Mouse (Mus musculus): ENCODE measurements at regions not wholly inside any gene's neighbourhood (a gene's known extent, or its start where the extent isn't known, plus 50 kb on each side); places are given as distances from the start of the nearest gene placed in this dataset.

DNA sequence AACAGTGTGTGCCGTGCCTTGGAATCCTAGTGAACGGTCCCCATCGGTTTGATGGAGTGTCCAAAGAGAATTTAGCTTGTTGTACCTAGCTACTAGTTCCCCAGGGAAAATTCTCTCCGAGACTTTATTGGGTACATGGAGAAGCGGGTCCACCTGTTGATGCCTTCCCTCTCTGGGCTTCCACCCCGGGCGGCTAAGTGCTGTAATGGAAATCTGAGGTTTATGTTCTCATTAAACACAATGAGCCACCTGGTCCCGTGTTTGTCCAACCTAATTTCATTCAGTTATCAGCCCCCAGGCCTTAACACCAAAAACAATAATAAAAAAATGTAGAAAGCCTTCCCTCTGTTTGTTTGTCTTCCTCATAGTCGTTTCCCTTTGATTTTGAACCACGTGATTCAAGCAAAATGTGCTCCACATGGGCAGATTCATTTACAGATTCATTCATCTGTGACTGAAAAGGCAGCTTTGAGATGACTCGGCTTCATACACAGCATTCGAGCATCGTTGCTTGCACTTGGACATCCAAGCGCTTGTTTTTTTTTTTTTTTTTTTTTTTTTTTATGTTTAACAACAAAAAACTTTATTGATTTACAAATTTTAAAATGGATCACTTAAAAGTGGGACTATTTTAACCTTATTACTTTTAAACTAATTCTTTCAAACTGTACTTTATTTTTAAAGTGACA lies 84.5 kb upstream of the Smim23 start:
- no peak for DNase-seq (ENCODE audit: low spot score in 2 of 2)

DNA sequence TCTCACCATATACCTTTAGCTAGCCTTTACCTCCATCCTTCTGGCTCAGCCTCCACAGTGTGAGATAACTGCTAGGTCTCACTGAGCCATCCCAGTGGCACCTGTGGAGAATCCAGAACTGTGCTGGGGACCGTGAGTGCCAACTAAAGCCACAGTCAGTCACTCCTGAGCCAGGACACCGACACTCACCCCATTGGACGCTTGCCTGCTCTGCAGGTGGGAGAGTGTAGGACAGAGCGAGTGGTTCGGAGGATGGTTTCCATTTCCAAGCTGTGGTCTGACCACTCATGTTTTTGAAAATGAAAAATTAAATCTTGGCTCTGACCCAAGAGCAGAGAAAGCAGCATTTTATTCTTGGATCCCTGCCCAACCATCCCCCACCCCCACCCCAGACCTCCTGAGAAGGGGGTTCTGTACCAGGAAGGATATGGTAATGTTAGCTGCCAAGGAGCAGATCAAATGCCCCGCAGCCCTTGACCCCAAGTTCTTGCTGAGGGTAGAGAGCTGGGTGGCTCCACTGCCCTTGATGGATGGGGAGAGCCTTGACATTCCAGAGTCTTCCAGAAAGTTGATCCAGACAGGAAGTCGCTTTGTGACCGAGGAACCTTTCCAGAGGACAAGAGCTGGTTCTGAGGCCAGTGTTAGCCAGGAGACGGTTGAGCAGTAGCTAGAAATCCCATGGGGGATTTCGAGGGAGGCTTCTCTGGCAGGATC lies 83.3 kb upstream of the Smim23 start:
- no peak for DNase-seq (ENCODE audit: low spot score in 2 of 2)

DNA sequence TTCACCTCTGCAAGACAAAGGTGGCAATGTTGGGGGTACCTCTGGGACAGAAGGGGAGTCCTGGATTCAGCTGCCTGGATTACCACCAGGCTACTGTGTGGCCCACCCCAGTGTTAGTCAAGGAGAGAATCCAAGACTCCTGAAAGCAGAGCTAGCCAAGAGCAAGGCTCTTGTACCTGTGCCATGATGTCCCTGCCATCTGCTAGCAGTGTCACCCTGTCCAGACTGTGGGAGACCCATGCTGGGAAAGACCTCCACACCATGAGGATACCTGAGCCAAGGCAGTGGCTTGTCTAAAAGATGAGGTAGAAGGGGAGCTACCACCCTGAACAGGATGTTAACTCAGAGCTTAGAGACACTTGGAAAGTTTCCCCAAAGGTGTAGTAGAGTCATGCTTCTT lies 79.6 kb upstream of the Smim23 start:
- no peak for DNase-seq (ENCODE audit: low spot score in 2 of 2)

DNA sequence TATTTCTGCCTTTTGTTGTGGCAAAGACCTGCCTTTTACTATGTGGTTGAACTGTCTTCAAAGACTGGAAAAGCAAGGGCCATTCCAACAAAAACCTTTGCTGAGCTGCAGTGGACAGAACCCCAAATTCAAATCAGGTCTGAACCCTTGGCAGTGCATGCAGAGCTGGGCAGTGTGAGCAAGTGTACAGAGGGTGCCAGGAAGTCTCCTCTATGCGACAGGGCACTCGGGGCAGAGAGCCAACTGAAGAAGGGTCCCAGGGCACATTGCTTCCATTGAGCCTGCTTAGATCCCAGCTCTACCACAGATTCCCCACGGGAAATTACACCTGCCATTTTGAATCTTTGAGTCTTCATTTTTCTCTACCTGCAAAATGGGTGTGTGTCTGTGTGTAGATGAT lies 79.0 kb upstream of the Smim23 start:
- no peak for DNase-seq (ENCODE audit: low spot score in 2 of 2)

DNA sequence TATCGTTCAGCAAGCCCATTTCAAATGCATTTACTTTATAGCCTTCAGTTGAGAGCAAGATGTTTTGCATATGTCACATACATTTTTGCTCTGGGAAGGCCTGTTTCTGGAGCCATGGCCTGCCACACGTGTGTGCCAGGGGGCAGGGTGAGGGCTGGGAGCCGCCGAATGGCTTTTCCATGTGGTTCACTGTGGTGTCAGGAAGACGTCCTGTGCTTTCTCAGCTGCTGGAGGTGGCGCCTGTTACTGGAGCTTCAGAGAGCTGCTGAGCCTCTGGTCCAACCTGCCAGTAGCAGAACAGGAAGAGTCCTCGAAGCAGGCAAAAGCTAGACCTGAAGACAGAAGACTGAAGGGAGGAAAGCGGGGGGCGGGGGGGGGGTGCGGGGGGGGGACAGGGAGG lies 78.5 kb upstream of the Smim23 start:
- no peak for DNase-seq (ENCODE audit: low spot score in 2 of 2)

DNA sequence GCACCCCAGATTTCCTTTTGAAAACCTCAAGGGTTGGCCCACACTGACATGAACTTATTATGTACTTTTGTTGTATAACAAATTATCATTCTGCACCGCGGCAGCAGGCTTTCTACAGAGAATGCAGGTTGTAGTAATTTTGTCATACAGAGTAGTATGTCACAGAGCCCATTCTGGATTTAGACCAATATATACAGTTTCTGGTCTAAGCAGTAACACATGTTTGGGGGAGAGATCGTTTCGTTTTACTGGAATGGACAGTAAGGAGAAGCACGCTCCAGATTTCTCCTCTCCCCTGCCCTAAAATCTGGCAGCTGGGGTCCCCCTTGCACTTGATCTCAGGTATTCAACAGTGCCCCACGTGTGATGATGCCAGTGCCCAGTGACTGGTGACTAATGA lies 76.0 kb upstream of the Smim23 start:
- no peak for DNase-seq (ENCODE audit: low spot score in 2 of 2)

DNA sequence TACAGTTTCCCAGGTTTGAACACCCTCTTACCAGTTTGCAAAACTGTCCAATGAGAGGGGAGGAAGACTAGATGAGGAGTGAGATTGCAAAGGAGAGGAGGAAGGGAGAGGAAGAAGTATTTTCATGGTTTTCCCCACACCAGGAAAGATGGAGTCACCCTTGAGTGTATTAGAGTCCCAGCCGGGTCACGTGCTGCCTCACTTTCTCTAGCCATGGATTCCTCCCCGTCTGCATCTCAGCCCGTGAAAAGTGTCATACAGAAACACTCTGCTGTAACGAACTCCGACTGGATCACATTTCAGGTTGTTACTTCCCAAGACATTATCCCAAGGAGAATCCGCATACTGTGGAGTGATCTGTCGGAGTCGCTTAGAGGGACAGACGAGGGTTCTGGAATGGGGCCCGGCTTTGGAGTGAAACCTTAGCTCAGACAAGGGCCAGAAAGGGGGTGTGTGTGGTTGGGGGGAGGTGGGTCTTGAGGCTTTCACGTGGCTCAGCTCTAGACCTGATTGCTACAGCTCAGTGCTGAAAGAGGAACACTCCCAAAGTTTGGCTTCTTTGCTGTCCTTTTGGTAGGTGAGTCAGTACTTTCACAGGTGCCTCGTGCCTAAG lies 75.3 kb upstream of the Smim23 start:
- no peak for DNase-seq (ENCODE audit: low spot score in 2 of 2)

DNA sequence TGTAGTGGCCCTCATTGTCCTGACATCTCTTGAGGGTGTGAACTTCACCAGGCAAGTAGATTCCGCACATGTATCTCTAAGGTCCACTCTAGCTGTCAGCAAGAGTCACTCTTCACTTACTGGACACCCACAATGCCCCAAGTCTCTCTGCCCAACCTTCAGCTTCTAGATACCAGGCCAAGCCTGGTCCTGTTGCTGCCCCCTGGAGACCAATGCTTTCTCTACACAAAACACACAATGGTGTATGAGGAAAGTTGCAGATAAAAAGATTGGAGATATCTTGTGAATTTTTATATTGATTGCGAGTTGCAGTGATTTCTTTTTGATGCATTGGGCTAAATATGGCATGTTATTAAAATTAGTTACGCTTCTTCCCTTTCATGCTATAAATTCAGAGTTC lies 71.0 kb upstream of the Smim23 start:
- no peak for DNase-seq (ENCODE audit: low spot score in 2 of 2)

DNA sequence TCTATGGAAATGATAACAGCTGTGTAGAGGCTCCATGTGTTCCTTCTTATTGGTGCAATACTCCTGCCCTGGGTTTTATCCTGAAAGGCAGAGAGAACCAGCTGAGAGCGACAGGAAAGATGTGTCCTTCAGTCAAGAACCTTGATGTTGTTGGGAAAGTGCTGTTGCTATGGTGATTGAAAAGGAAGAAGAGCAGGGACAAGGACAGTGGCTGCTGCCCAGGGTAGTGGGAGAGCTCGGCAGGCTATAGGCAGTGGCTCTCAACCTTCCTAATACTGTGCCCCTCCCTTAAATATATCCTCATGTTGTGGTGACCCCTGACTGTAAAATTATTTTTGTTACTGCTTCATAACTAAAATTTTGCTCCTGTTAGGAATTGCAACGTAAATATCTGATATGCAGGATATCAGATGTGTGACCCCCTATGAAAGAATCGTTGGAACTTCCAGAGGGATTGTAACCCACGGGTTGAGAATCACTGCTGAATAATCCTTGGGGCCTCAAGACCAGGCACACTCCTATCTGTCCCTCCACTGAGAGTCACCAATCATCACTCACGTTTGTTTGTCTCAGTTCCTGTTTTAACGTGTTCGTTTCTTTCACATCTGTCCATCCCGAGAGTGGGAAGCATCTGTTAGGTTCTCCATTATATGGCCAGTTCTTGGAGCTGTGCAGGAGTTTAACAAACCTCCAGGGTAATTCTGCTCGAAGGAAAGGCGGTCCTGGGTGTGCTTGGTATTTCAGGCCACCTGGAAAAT lies 68.9 kb upstream of the Smim23 start:
- no peak for DNase-seq (ENCODE audit: low spot score in 2 of 2)

DNA sequence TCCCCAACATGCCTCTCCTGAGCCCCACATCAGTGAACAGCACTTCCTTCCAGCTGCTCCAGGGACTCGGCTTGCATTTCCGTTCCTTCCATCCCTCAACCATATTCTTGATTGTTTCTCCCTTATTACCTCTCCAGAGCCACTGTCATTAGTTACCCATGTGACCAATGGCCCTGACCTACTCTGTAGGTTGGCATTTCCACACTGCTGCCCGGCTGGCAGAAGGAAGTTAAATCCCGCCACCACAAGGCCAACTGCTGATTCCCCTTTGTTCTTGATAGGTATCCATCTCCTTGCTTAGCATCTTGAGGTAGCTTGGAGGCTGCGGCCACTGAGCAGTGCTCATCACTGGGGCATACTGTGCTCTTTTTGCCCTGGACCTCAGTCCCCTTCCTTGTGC lies 68.1 kb upstream of the Smim23 start:
- DNase-seq (ENCODE audit: low spot score in 2 of 2) = no peak

DNA sequence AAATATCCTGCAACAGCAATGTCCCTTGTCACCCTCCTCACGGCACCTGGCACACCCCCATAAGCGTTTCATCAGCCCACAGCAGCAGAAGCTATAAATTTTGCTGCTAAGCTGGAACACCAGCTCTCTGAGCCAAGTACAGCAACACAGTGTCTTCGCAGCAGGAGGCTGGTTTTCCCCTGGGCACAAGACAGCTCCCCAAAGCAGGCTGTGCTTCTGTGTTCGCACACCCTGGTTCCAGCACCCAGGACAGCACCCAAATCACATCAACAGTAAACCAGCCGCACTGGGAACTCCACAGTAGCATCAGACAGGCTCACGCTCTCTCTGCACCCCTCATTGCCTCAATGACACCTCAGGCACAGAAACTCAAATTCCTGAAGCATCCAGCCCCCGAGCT lies 64.8 kb upstream of the Smim23 start:
- DNase-seq (ENCODE audit: low spot score in 2 of 2) = no peak

DNA sequence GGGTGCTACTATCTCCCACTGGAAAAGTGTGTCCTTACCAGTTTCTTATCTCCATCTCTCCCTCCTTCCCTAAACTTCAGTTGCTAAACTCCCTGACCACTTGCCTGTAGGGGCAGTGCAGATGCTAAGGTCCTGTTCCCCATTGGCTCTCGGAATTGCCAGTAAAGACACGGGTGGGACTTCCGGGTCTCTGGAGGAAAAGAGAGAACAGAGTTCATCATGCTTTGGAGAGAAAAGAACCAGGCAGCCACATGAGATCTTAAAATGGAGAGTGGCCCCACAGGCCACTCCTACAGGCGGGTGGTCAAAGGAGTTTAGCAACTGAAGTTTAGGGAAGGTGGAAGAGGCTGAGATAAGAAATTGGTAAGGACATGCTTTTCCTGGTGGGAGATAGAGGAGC lies 60.3 kb upstream of the Smim23 start:
- DNase-seq (ENCODE audit: low spot score in 2 of 2) = no peak

DNA sequence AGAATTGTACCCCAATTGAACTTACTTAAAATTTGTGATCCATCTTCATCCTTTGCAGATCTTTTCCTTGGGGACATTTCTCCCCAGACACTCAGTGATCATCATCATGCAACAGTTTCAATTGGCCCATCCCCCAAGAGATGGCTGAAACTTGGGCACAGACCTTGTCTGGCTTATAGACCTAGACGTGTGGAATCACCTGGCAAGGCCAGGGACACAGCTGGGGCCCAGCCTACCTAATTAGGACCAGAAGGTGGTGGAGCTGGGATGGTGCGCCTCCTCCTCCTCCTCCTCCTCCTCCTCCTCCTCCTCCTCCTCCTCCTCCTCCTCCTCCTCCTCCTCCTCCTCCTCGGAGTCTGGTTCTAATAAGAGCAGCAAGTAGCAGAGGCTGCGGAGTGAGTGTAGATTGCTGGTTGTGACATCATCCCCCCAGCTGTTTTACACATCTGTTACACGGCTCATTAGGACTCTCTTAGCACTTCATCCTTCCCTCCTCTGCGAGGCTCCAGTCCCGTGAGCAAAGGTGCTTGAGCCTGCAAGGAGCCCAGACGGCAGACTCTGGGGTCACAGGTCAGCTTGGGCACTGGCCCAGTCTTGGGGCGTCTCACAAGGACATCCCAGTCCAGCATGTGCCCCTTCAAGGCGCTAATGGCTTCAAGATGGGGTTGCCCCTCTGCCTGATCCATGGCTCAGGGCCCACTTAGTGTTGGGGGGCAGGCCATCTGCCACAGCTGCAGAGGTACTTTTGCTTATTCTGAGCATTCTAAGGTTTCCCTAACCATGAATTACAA lies 58.9 kb upstream of the Smim23 start:
- no peak for DNase-seq (ENCODE audit: low spot score in 2 of 2)

DNA sequence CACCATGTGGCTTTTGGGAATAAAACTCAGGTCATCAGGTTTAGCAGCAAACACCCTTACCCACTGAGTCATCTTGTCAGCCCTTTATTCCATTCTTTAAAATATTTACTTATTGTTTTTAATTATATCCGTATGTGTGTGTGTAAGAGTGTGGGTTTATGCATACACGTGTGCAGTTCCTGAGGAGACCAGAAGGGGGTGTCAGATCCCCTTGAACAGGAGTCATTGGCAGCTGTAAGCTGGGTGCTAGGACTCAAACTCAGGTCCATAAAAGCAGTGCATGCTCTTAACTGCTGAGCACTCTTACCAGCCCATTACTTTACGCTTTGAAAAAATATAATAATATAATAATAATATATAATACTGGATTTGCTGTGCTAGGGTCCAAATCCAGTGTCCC lies 54.6 kb upstream of the Smim23 start:
- no peak for DNase-seq (ENCODE audit: low spot score in 2 of 2)

All from frontal cortex, postnatal 14 days (tissue).